Mouse (Mus musculus) kidney, adult 2 months (tissue): ENCODE results near the gene Csnk2b.

Experiments used
- CTCF ChIP-seq: fragments of 200-500 bp; conservative IDR thresholded peaks from 2 replicates; pipeline ENCODE4 v1.5.1; 2011; ENCODE audit warnings: low read depth, mild to moderate bottlenecking, control low read depth, low read length, moderate library complexity, mixed read lengths; ENCODE audit not compliant: insufficient read depth, insufficient read length
- POLR2A ChIP-seq: fragments of 200-500 bp; IDR thresholded peaks from one replicate; pipeline ENCODE4 v1.6.1; 2011; ENCODE audit warnings: low read depth, low read length, control low read depth

DNA sequence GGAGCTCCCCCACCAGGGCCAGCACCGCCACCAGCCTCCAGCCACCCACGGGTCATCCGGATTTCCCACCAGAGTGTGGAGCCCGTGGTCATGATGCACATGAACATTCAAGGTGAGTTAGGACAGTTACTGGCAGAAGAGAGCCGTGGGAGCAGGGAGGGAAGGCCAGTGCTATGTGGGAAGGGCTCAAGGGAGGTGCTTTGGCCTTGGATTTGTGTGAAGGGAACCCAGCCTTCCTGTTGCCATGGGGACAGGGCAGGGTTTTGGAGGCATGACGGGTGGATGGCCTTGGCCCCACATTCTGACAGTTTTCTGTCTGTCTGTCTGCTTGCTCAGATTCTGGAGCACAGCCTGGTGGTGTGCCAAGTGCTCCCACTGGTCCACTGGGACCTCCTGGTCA lies 20.1 kb upstream of the Csnk2b start:
- TF ChIP-seq CTCF (no peak), POLR2A (no peak)
